Mouse (Mus musculus) erythroblast, embryonic 14.5 days (primary cell): ENCODE results near the gene Iqschfp.

Source experiments
- GATA1 ChIP-seq: IDR thresholded peaks from 2 replicates; pipeline ENCODE4 v1.6.1; 2012; ENCODE audit warnings: low read length, inconsistent platforms, mixed read lengths
- TAL1 ChIP-seq: IDR thresholded peaks from 3 replicates; pipeline ENCODE4 v1.6.1; 2012; ENCODE audit warnings: low read length, inconsistent platforms, mixed read lengths

DNA sequence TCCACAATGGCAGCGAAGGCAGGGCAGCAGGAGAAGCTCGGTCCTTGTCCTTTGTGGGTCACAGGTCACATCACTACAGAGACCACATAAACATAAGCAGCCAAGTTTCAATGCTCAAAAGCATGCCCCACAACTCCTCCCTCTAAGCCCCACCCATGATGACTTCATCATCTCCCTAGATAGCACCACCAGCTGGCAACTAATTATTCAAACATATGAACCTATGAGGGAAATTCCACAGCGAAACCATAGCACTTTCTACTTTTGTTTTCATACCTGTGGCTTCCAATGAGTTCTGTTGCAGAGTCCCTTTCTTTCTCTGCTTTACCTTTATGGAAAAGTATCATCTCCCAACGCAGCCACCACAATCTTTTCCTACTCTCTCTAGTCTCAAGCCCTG, 443.5 kb downstream of the Iqschfp start:
- TF ChIP-seq GATA1: no peak
- no peak for TF ChIP-seq TAL1
